8 mouse cellular contexts compared by ENCODE assay signal in the genomic region with DNA sequence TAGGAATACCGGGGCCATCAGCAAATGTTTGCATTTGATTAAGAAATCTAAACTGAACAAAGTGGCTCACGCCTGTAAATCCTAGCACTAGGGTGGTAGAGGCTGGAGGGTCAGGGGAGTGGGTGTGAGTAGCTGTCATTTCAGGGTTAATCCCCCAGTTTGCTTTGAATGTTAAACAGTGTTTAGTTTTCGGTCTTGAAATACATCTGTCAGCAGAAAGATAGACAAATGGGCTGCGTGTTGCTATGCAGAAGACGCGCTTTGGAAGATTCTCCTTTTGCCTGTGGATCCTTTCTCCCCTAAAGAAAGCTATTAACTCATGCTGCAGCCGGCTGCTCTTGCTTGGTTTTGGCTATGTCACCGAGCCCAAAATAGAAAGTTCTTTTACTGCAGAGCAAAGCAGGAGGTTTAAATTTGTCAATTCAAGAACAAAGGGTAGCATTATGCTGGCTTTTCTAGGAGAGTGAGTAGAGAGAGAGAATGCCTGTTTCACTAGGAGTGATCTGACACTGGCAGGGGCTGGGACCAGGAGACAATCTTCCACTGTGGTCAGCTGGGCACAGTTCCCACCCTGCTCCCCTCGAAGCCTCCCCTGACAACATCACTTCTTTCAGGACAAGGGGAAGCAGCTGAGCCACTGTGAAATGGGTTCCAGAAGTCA. TPM values are rescaled to one million over a fixed set of nuclear protein-coding genes. Genes with fewer than 3 reads are reported as not detected.
A peak's percentile ranks its signal among the peaks of the same experiment; 100 is the strongest.
DNase-seq lines count a peak whose midpoint lies in the region; ATAC-seq and TF ChIP-seq lines count a peak whose summit lies in the region.

No protein-coding gene starts in this region.

- H3K27me3 ChIP-seq in forebrain, embryonic 12.5 days, result no peaks in the 10 kb centered on the region
- H3K27me3 ChIP-seq in hindbrain, postnatal 0 days (ENCODE audit: insufficient read depth, low read length), result no peaks in the 10 kb centered on the region
- no peaks in the 10 kb centered on the region for H3K27me3 ChIP-seq in midbrain, embryonic 11.5 days (ENCODE audit: control insufficient read depth, insufficient read depth, low read length)
- no peaks in the 10 kb centered on the region for H3K27me3 ChIP-seq in kidney, embryonic 15.5 days

- peak; percentile 52 for DNase-seq in cerebellum, adult 9-11 months
- DNase-seq in cerebellum, adult 18-20 months, result no peak
- DNase-seq in hindbrain, postnatal 0 days (ENCODE audit: low spot score), result peak; percentile 76
- DNase-seq in midbrain, embryonic 11.5 days (ENCODE audit: low spot score, missing footprints), result no peak
- no peak for DNase-seq in urinary bladder, postnatal 10 days (ENCODE audit: low spot score)
- DNase-seq in adrenal gland, postnatal 10 days, result no peak

- peak overlapping the region; percentile 57 for H3K27ac ChIP-seq in forebrain, embryonic 12.5 days
- H3K27ac ChIP-seq in hindbrain, postnatal 0 days, result peak overlapping the region; percentile 80
- H3K27ac ChIP-seq in midbrain, embryonic 11.5 days (ENCODE audit: low read depth, low read length), result peak overlapping the region; percentile 45
- no peak overlapping the region for H3K27ac ChIP-seq in kidney, embryonic 15.5 days

- H3K4me1 ChIP-seq in forebrain, embryonic 12.5 days, result peaks cover 14% of the 10 kb centered on the region
- peaks cover 5% of the 10 kb centered on the region; the same call in 1 of the 2 replicates for H3K4me1 ChIP-seq in hindbrain, postnatal 0 days (ENCODE audit: insufficient read depth, low read length)
- peaks cover 5% of the 10 kb centered on the region; the same call in 1 of the 2 replicates for H3K4me1 ChIP-seq in midbrain, embryonic 11.5 days (ENCODE audit: control insufficient read depth, insufficient read depth, low read length)
- peaks cover 12% of the 10 kb centered on the region for H3K4me1 ChIP-seq in kidney, embryonic 15.5 days

- no peaks in the 10 kb centered on the region for H3K9me3 ChIP-seq in forebrain, embryonic 12.5 days
- no peaks in the 10 kb centered on the region for H3K9me3 ChIP-seq in hindbrain, postnatal 0 days (ENCODE audit: low read length)
- H3K9me3 ChIP-seq in midbrain, embryonic 11.5 days (ENCODE audit: control insufficient read depth, low read length), result no peaks in the 10 kb centered on the region
- H3K9me3 ChIP-seq in kidney, embryonic 15.5 days (replicated peaks), result no peaks in the 10 kb centered on the region

- no peaks in the 10 kb centered on the region for H3K36me3 ChIP-seq in forebrain, embryonic 12.5 days (replicated peaks)
- no peaks in the 10 kb centered on the region for H3K36me3 ChIP-seq in hindbrain, postnatal 0 days (ENCODE audit: insufficient read depth, low read length)
- no peaks in the 10 kb centered on the region for H3K36me3 ChIP-seq in midbrain, embryonic 11.5 days (ENCODE audit: control insufficient read depth, insufficient read depth, low read length)
- no peaks in the 10 kb centered on the region for H3K36me3 ChIP-seq in kidney, embryonic 15.5 days

- TF ChIP-seq CTCF in hindbrain, postnatal 0 days (IDR thresholded peaks at IDR 0.05; ENCODE audit: low read depth), result no peak

- 43% methylated on average over 9 of the region's 9 CpGs for WGBS in forebrain, embryonic 12.5 days
- WGBS in hindbrain, postnatal 0 days, result 26% methylated on average over 9 of the region's 9 CpGs
- WGBS in midbrain, embryonic 11.5 days, result 45% methylated on average over 9 of the region's 9 CpGs
- WGBS in kidney, embryonic 15.5 days, result 58% methylated on average over 9 of the region's 9 CpGs

- H3K4me2 ChIP-seq in forebrain, embryonic 12.5 days, result no peak overlapping the region
- H3K4me2 ChIP-seq in hindbrain, postnatal 0 days (ENCODE audit: low read depth, low read length), result peak overlapping the region; percentile 35
- no peak overlapping the region for H3K4me2 ChIP-seq in midbrain, embryonic 11.5 days
- H3K4me2 ChIP-seq in kidney, embryonic 15.5 days, result no peak overlapping the region

- ATAC-seq in forebrain, embryonic 12.5 days (ENCODE audit: low FRiP score), result 0 out of 2 replicates have a peak, but pooled peaks have one; percentile 27
- ATAC-seq in hindbrain, postnatal 0 days, result peak; percentile 94
- peak; percentile 78 for ATAC-seq in midbrain, embryonic 11.5 days (ENCODE audit: low FRiP score)
- no peak for ATAC-seq in kidney, embryonic 15.5 days (replicated peaks; ENCODE audit: low FRiP score)

- no peak overlapping the region for H3K4me3 ChIP-seq in forebrain, embryonic 12.5 days (replicated peaks)
- H3K4me3 ChIP-seq in hindbrain, postnatal 0 days (ENCODE audit: low read length), result no peak overlapping the region
- no peak overlapping the region for H3K4me3 ChIP-seq in midbrain, embryonic 11.5 days (ENCODE audit: low read depth, low read length)
- no peak overlapping the region for H3K4me3 ChIP-seq in kidney, embryonic 15.5 days (replicated peaks)

- no peak overlapping the region for H3K9ac ChIP-seq in forebrain, embryonic 12.5 days
- H3K9ac ChIP-seq in hindbrain, postnatal 0 days (replicated peaks; ENCODE audit: low read length), result 0 out of 2 replicates have a peak overlapping the region, but pooled peaks have one; percentile 21
- H3K9ac ChIP-seq in midbrain, embryonic 11.5 days (ENCODE audit: low read length), result no peak overlapping the region
- no peak overlapping the region for H3K9ac ChIP-seq in kidney, embryonic 15.5 days

RNA-seq across cellular contexts. Expression of a gene that starts 12.1 kb away (rescaled TPM):
- 121 and 125 TPM in 2 replicates for polyA plus RNA-seq in forebrain, embryonic 12.5 days (2016; fragmentation: Nextera tagmentation; extraction: Ambion mirVana)
- 115 and 116 TPM in 2 replicates for total RNA-seq in hindbrain, postnatal 0 days (2014; rRNA removed)
- polyA plus RNA-seq in hindbrain, postnatal 0 days (2015; fragmentation: Nextera tagmentation; extraction: Ambion mirVana), result 110 and 117 TPM in 2 replicates
- polyA plus RNA-seq in midbrain, embryonic 11.5 days (2014; fragmentation: Nextera tagmentation; extraction: Ambion mirVana), result 133 and 138 TPM in 2 replicates
- polyA plus RNA-seq in kidney, embryonic 15.5 days (2015; fragmentation: Nextera tagmentation; extraction: Ambion mirVana), result 80.2 and 80.6 TPM in 2 replicates
- 10 to 100 TPM; 67.9 to 69.5 TPM for total RNA-seq in adrenal gland, postnatal 10 days (2021)

RNA-seq across cellular contexts. Expression of a gene that starts 59.0 kb away (rescaled TPM):
- polyA plus RNA-seq in forebrain, embryonic 12.5 days (2016; fragmentation: Nextera tagmentation; extraction: Ambion mirVana), result not detected in 2 replicates
- total RNA-seq in hindbrain, postnatal 0 days (2014; rRNA removed), result not detected in 2 replicates
- polyA plus RNA-seq in hindbrain, postnatal 0 days (2015; fragmentation: Nextera tagmentation; extraction: Ambion mirVana), result not detected in 2 replicates
- polyA plus RNA-seq in midbrain, embryonic 11.5 days (2014; fragmentation: Nextera tagmentation; extraction: Ambion mirVana), result not detected in 2 replicates
- polyA plus RNA-seq in kidney, embryonic 15.5 days (2015; fragmentation: Nextera tagmentation; extraction: Ambion mirVana), result not detected in 2 replicates
- not detected for total RNA-seq in adrenal gland, postnatal 10 days (2021)

Comparison
In these comparisons a context has a peak if more than half of its experiments do, and no peak if none do; other contexts are left out.
1. DNase-seq: peak in cerebellum, adult 9-11 months (single experiment) and hindbrain, postnatal 0 days (single experiment); none in cerebellum, adult 18-20 months (0 of 2), midbrain, embryonic 11.5 days (single experiment), urinary bladder, postnatal 10 days (single experiment) and adrenal gland, postnatal 10 days (single experiment).